Mouse (Mus musculus) spleen, postnatal 14 days (tissue): ENCODE data around the gene Tmem132d.
A peak's percentile ranks its signal among the peaks of the same experiment; 100 is the strongest.

Experiments
- DNase-seq, 2 experiments: peaks; one replicate each; pipeline ENCODE4 v3.0.0; 2021 to 2022; ENCODE audit warnings: low spot score in 2 of 2

Tmem132d gene

GRCm38 (mm10) chr5:128432916-128433315, at the start of gene Tmem132d:
Gene Tmem132d, minus strand, starts transcription at chr5:128433077.
- DNase-seq = no peak

GRCm38 (mm10) chr5:128480816-128481215, 47.9 kb upstream of the Tmem132d start:
- DNase-seq = no peak

- no peak for DNase-seq
Measured at GRCm38 (mm10) chr5:128475372-128475771, 42.5 kb upstream of the Tmem132d start.

- DNase-seq = no peak
Measured at GRCm38 (mm10) chr5:128469812-128470211, 36.9 kb upstream of the Tmem132d start.

GRCm38 (mm10) chr5:128464514-128464913, 31.6 kb upstream of the Tmem132d start:
- no peak for DNase-seq

- no peak for DNase-seq
Measured at GRCm38 (mm10) chr5:128460605-128461004, 27.7 kb upstream of the Tmem132d start.

- DNase-seq = no peak
Measured at GRCm38 (mm10) chr5:128455732-128456131, 22.9 kb upstream of the Tmem132d start.

- DNase-seq = no peak
Measured at GRCm38 (mm10) chr5:128452196-128452595, 19.3 kb upstream of the Tmem132d start.

- DNase-seq = no peak
Measured at GRCm38 (mm10) chr5:128450808-128451207, 17.9 kb upstream of the Tmem132d start.

GRCm38 (mm10) chr5:128444876-128445275, 12.0 kb upstream of the Tmem132d start:
- DNase-seq = no peak

- no peak for DNase-seq
Measured at GRCm38 (mm10) chr5:128443848-128444247, 11.0 kb upstream of the Tmem132d start.

- no peak for DNase-seq
Measured at GRCm38 (mm10) chr5:128441121-128441520, 8.2 kb upstream of the Tmem132d start.

GRCm38 (mm10) chr5:128439828-128440227, 7.0 kb upstream of the Tmem132d start:
- peak in 1 of 2 experiments; percentile 10 for DNase-seq

GRCm38 (mm10) chr5:128438078-128438477, 5.2 kb upstream of the Tmem132d start:
- DNase-seq = no peak

GRCm38 (mm10) chr5:128436909-128437308, 4.0 kb upstream of the Tmem132d start:
- no peak for DNase-seq

- DNase-seq = no peak
Measured at GRCm38 (mm10) chr5:128435683-128436082, 2.8 kb upstream of the Tmem132d start.

GRCm38 (mm10) chr5:128433786-128434185, 909 bp upstream of the Tmem132d start:
- DNase-seq = no peak

GRCm38 (mm10) chr5:128432422-128432821, 455 bp downstream of the Tmem132d start:
- DNase-seq = no peak

GRCm38 (mm10) chr5:128424636-128425035, 8.2 kb downstream of the Tmem132d start:
- DNase-seq = no peak

- no peak for DNase-seq
Measured at GRCm38 (mm10) chr5:128424213-128424612, 8.7 kb downstream of the Tmem132d start.

GRCm38 (mm10) chr5:128422090-128422489, 10.8 kb downstream of the Tmem132d start:
- no peak for DNase-seq

- no peak for DNase-seq
Measured at GRCm38 (mm10) chr5:128418149-128418710, 14.6 kb downstream of the Tmem132d start.

- no peak for DNase-seq
Measured at GRCm38 (mm10) chr5:128414056-128414455, 18.8 kb downstream of the Tmem132d start.

- DNase-seq = no peak
Measured at GRCm38 (mm10) chr5:128412306-128412705, 20.6 kb downstream of the Tmem132d start.
